Mouse (Mus musculus): ENCODE measurements around the gene Olfr30. TPM values are rescaled to one million over a fixed set of nuclear protein-coding genes. Genes with fewer than 3 reads are reported as not detected.

The Olfr30 gene
- polyA plus RNA-seq, 1 experiment from 2014 or later = not detected

Other genes starting within 250 kb of the Olfr30 start
- not detected in 2 replicates for gene 4930438A08Rik, start 187.5 kb downstream of the Olfr30 start, polyA plus RNA-seq (2016; fragmentation: Nextera tagmentation; extraction: Ambion mirVana)
- 29.3 and 30.1 TPM in 2 replicates for gene Zfp692, start 155.2 kb downstream of the Olfr30 start, polyA plus RNA-seq (2016; fragmentation: Nextera tagmentation; extraction: Ambion mirVana)
- gene Zfp672, start 131.9 kb downstream of the Olfr30 start, polyA plus RNA-seq (2016; fragmentation: Nextera tagmentation; extraction: Ambion mirVana) = 37.7 and 40.4 TPM in 2 replicates
- 45.2 and 51.0 TPM in 2 replicates for gene Sh3bp5l, start 131.5 kb downstream of the Olfr30 start, polyA plus RNA-seq (2016; fragmentation: Nextera tagmentation; extraction: Ambion mirVana)
- not detected in 2 replicates for gene Lypd8, start 83.2 kb downstream of the Olfr30 start, polyA plus RNA-seq (2016; fragmentation: Nextera tagmentation; extraction: Ambion mirVana)
- not detected in 2 replicates for gene 1810065E05Rik, start 41.2 kb downstream of the Olfr30 start, polyA plus RNA-seq (2016; fragmentation: Nextera tagmentation; extraction: Ambion mirVana)
- gene Gm12253, start 29.7 kb downstream of the Olfr30 start, polyA plus RNA-seq (2016; fragmentation: Nextera tagmentation; extraction: Ambion mirVana) = not detected in 2 replicates
- gene Lypd9, start 9.3 kb downstream of the Olfr30 start, polyA plus RNA-seq (2016; fragmentation: Nextera tagmentation; extraction: Ambion mirVana) = not detected in 2 replicates
- gene Olfr332, start 30.3 kb upstream of the Olfr30 start, polyA plus RNA-seq (2016; fragmentation: Nextera tagmentation; extraction: Ambion mirVana) = not detected in 2 replicates
- not detected in 2 replicates for gene Olfr331, start 40.3 kb upstream of the Olfr30 start, polyA plus RNA-seq (2016; fragmentation: Nextera tagmentation; extraction: Ambion mirVana)
- not detected in 2 replicates for gene Olfr330, start 72.6 kb upstream of the Olfr30 start, polyA plus RNA-seq (2016; fragmentation: Nextera tagmentation; extraction: Ambion mirVana)
- not detected in 2 replicates for gene Olfr329-ps, start 84.2 kb upstream of the Olfr30 start, polyA plus RNA-seq (2016; fragmentation: Nextera tagmentation; extraction: Ambion mirVana)
- gene Olfr328, start 93.4 kb upstream of the Olfr30 start, polyA plus RNA-seq (2016; fragmentation: Nextera tagmentation; extraction: Ambion mirVana) = 0.06 TPM in 1 of 2 replicates, not detected in the other
- not detected in 2 replicates for gene Olfr224, start 108.3 kb upstream of the Olfr30 start, polyA plus RNA-seq (2016; fragmentation: Nextera tagmentation; extraction: Ambion mirVana)
- not detected in 2 replicates for gene Olfr325, start 115.5 kb upstream of the Olfr30 start, polyA plus RNA-seq (2016; fragmentation: Nextera tagmentation; extraction: Ambion mirVana)
- gene Olfr324, start 132.8 kb upstream of the Olfr30 start, polyA plus RNA-seq (2016; fragmentation: Nextera tagmentation; extraction: Ambion mirVana) = not detected in 2 replicates
- not detected in 2 replicates for gene 2210407C18Rik, start 153.8 kb upstream of the Olfr30 start, polyA plus RNA-seq (2016; fragmentation: Nextera tagmentation; extraction: Ambion mirVana)
- gene Olfr323, start 168.2 kb upstream of the Olfr30 start, polyA plus RNA-seq (2016; fragmentation: Nextera tagmentation; extraction: Ambion mirVana) = not detected in 2 replicates
- 0.36 and 0.49 TPM in 2 replicates for gene Trim58, start 178.2 kb upstream of the Olfr30 start, polyA plus RNA-seq (2016; fragmentation: Nextera tagmentation; extraction: Ambion mirVana)
- not detected in 2 replicates for gene Olfr322, start 196.5 kb upstream of the Olfr30 start, polyA plus RNA-seq (2016; fragmentation: Nextera tagmentation; extraction: Ambion mirVana)
- gene Olfr320, start 218.8 kb upstream of the Olfr30 start, polyA plus RNA-seq (2016; fragmentation: Nextera tagmentation; extraction: Ambion mirVana) = not detected in 2 replicates
- gene Olfr319, start 236.9 kb upstream of the Olfr30 start, polyA plus RNA-seq (2016; fragmentation: Nextera tagmentation; extraction: Ambion mirVana) = 0.10 TPM in 1 of 2 replicates, not detected in the other